Comparison of ENCODE assay signal across 9 mouse cellular contexts in the genomic region with DNA sequence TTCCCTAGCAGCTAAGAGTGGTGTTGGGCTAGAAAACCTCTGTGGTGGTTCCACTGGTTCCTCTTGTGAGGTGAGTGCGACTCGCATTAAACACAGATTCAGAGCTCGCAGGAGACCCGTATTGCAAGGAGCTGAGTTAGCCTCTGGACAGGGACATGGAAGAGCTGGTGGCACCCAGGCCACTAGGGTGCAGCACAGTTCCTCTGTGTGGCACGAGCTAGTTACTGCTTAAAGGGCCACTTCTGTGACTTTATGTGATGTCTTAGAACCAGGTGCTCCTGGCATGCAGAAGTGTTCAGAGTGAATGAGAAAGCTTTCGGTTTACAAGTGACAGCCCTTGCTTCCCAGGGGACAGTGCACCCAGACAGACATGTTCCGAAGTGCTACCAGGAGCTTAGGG. TPM values are rescaled to one million over a fixed set of nuclear protein-coding genes. Genes with fewer than 3 reads are reported as not detected.
DNase-seq lines count a peak whose midpoint lies in the region; ATAC-seq and TF ChIP-seq lines count a peak whose summit lies in the region.
"Had no signal": no experiment of that assay in that cellular context is flagged by ENCODE, and none has a peak within 500 bp of the region (broad histone marks: within the 10 kb centered on the region; RNA-seq: fewer than 3 reads in every experiment).

No protein-coding gene starts in this region.

- no peaks in the 10 kb centered on the region for H3K27me3 ChIP-seq in kidney, adult 2 months (replicated peaks; ENCODE audit: control insufficient read depth, insufficient read depth, low read length)
- no peaks in the 10 kb centered on the region for H3K27me3 ChIP-seq in kidney, embryonic 14.5 days (ENCODE audit: control insufficient read depth, insufficient read depth, low read length)
- H3K27me3 ChIP-seq: limb, embryonic 12.5 days had no signal

- no peak overlapping the region for H3K9ac ChIP-seq in kidney, embryonic 14.5 days (ENCODE audit: low read depth, low read length)
- H3K9ac ChIP-seq: limb, embryonic 12.5 days had no signal

- peak; percentile 34 for DNase-seq in kidney, adult 2 months
- DNase-seq in ES-CJ7 (ENCODE audit: low read depth, low spot score): peak; percentile 56
- peak; percentile 32 for DNase-seq in brain, embryonic 14.5 days (ENCODE audit: low read depth)
- DNase-seq in layer of hippocampus, postnatal 36 days: peak; percentile 23 to 32
- no peak for DNase-seq in gastrocnemius, postnatal 25 days
- no peak for DNase-seq in gastrocnemius, postnatal 4 days (ENCODE audit: low spot score in 2 of 2)

- peak; percentile 69 for TF ChIP-seq CTCF in kidney, adult 2 months (conservative IDR thresholded peaks at IDR 0.05; ENCODE audit: insufficient read depth, insufficient read length, low read depth, low read length)
- TF ChIP-seq CTCF in brain, embryonic 14.5 days (IDR thresholded peaks at IDR 0.05; ENCODE audit: borderline replicate concordance, extremely low read depth, insufficient read depth, insufficient read length): peak; percentile 43; the same call in 1 of the 2 replicates
- 0 out of 2 replicates have a peak, but pooled peaks have one; percentile 31 for TF ChIP-seq CTCF in olfactory bulb, adult 2 months (IDR thresholded peaks at IDR 0.05; ENCODE audit: insufficient read depth, low read depth, low read length)

- no peaks in the 10 kb centered on the region for H3K4me1 ChIP-seq in kidney, adult 2 months (ENCODE audit: control insufficient read depth, insufficient read depth, low read length)
- no peaks in the 10 kb centered on the region for H3K4me1 ChIP-seq in kidney, embryonic 14.5 days (ENCODE audit: control insufficient read depth, insufficient read depth, low read length)
- 0 out of 2 replicates have a peak, but pooled peaks cover 3% of the 10 kb centered on the region for H3K4me1 ChIP-seq in olfactory bulb, adult 2 months (ENCODE audit: control insufficient read depth, insufficient read depth, low read length)
- H3K4me1 ChIP-seq: limb, embryonic 12.5 days had no signal

- no peak overlapping the region for H3K4me2 ChIP-seq in kidney, embryonic 14.5 days (replicated peaks; ENCODE audit: low read depth, low read length)
- H3K4me2 ChIP-seq: limb, embryonic 12.5 days had no signal

- TF ChIP-seq POLR2A in kidney, adult 2 months (IDR thresholded peaks at IDR 0.05; ENCODE audit: low read depth, low read length): no peak
- TF ChIP-seq POLR2A in brain, embryonic 14.5 days (IDR thresholded peaks at IDR 0.05; ENCODE audit: borderline replicate concordance, extremely low read depth, insufficient read depth, insufficient read length, poor library complexity, severe bottlenecking): no peak
- TF ChIP-seq POLR2A in olfactory bulb, adult 2 months (IDR thresholded peaks at IDR 0.05; ENCODE audit: insufficient read depth, low read depth, low read length): no peak

- H3K4me3 ChIP-seq in kidney, adult 2 months (ENCODE audit: insufficient read depth, low read depth, low read length): no peak overlapping the region
- H3K4me3 ChIP-seq in kidney, embryonic 14.5 days (ENCODE audit: low read length): no peak overlapping the region
- no peak overlapping the region for H3K4me3 ChIP-seq in olfactory bulb, adult 2 months (ENCODE audit: insufficient read depth, low read depth, low read length)
- H3K4me3 ChIP-seq: limb, embryonic 12.5 days had no signal

- no peak overlapping the region for H3K27ac ChIP-seq in kidney, adult 2 months (ENCODE audit: insufficient read depth, low read depth, low read length)
- no peak overlapping the region for H3K27ac ChIP-seq in kidney, embryonic 14.5 days (ENCODE audit: low read depth, low read length)
- H3K27ac ChIP-seq in olfactory bulb, adult 2 months (ENCODE audit: insufficient read depth, low read depth, low read length): no peak overlapping the region
- H3K27ac ChIP-seq: limb, embryonic 12.5 days had no signal

- no peak for ATAC-seq in kidney, embryonic 14.5 days (ENCODE audit: low FRiP score, low TSS enrichment)

- H3K9me3 ChIP-seq in kidney, embryonic 14.5 days (ENCODE audit: control insufficient read depth, low read length): no peaks in the 10 kb centered on the region
- H3K9me3 ChIP-seq: limb, embryonic 12.5 days had no signal

- 64% methylated on average over 7 of the region's 7 CpGs for WGBS in kidney, adult 2 months
- 74% methylated on average over 7 of the region's 7 CpGs for WGBS in kidney, embryonic 14.5 days
- 64% methylated on average over 7 of the region's 7 CpGs for WGBS in olfactory bulb, adult 2 months

- no peaks in the 10 kb centered on the region; the same call in 1 of the 2 replicates for H3K36me3 ChIP-seq in kidney, adult 2 months (ENCODE audit: control insufficient read depth, insufficient read depth, low read length)
- peaks cover 88% of the 10 kb centered on the region for H3K36me3 ChIP-seq in kidney, embryonic 14.5 days (ENCODE audit: control insufficient read depth, insufficient read depth, low read length)

RNA-seq across cellular contexts. Expression of a gene that starts 7.9 kb away (rescaled TPM):
- polyA plus RNA-seq in kidney, adult 2 months (2012; rRNA removed): 31.3 and 37.7 TPM in 2 replicates
- 35.1 and 49.5 TPM in 2 replicates for polyA plus RNA-seq in kidney, embryonic 14.5 days (2014; fragmentation: Nextera tagmentation; extraction: Ambion mirVana)
- 43.2 and 46.1 TPM in 2 replicates for polyA plus RNA-seq in brain, embryonic 14.5 days (2012; rRNA removed)
- total RNA-seq in layer of hippocampus, postnatal 36 days (2021): 10 to 100 TPM; 24.3 to 28.8 TPM
- polyA plus RNA-seq in olfactory bulb, adult 2 months (2012; ENCODE audit: insufficient read depth, insufficient read length, low replicate concordance, missing spikeins): not detected in 2 replicates
- total RNA-seq in gastrocnemius, postnatal 25 days (2021): 10 to 100 TPM; 13.2 to 16.3 TPM
- 10 to 100 TPM; 27.0 to 29.9 TPM for total RNA-seq in gastrocnemius, postnatal 4 days (2021)

RNA-seq across cellular contexts. Expression of a gene that starts 8.0 kb away (rescaled TPM):
- 0.92 and 1.2 TPM in 2 replicates for polyA plus RNA-seq in kidney, adult 2 months (2012; rRNA removed)
- 126 and 136 TPM in 2 replicates for polyA plus RNA-seq in kidney, embryonic 14.5 days (2014; fragmentation: Nextera tagmentation; extraction: Ambion mirVana)
- 20.4 and 31.9 TPM in 2 replicates for polyA plus RNA-seq in brain, embryonic 14.5 days (2012; rRNA removed)
- 1 to 10 TPM; 2.2 to 2.4 TPM for total RNA-seq in layer of hippocampus, postnatal 36 days (2021)
- not detected in 2 replicates for polyA plus RNA-seq in olfactory bulb, adult 2 months (2012; ENCODE audit: insufficient read depth, insufficient read length, low replicate concordance, missing spikeins)
- total RNA-seq in gastrocnemius, postnatal 25 days (2021): 1 to 10 TPM; 3.3 to 3.6 TPM
- 10 to 100 TPM; 12.2 to 12.8 TPM for total RNA-seq in gastrocnemius, postnatal 4 days (2021)

RNA-seq across cellular contexts. Expression of a gene that starts 15.3 kb away (rescaled TPM):
- polyA plus RNA-seq in kidney, adult 2 months (2012; rRNA removed): 0.22 and 0.30 TPM in 2 replicates
- 0.19 and 0.57 TPM in 2 replicates for polyA plus RNA-seq in kidney, embryonic 14.5 days (2014; fragmentation: Nextera tagmentation; extraction: Ambion mirVana)
- 0.06 and 0.11 TPM in 2 replicates for polyA plus RNA-seq in brain, embryonic 14.5 days (2012; rRNA removed)
- under 1 TPM; 0.35 TPM for total RNA-seq in layer of hippocampus, postnatal 36 days (2021)
- polyA plus RNA-seq in olfactory bulb, adult 2 months (2012; ENCODE audit: insufficient read depth, insufficient read length, low replicate concordance, missing spikeins): not detected in 2 replicates
- under 1 TPM; 0.23 to 0.27 TPM for total RNA-seq in gastrocnemius, postnatal 25 days (2021)
- total RNA-seq in gastrocnemius, postnatal 4 days (2021): 1 to 10 TPM in 1 of 2 experiments, under 1 TPM in 1; 0.62 to 1.1 TPM

RNA-seq across cellular contexts. Expression of a gene that starts 33.0 kb away (rescaled TPM):
- polyA plus RNA-seq in kidney, adult 2 months (2012; rRNA removed): 16.3 and 17.5 TPM in 2 replicates
- polyA plus RNA-seq in kidney, embryonic 14.5 days (2014; fragmentation: Nextera tagmentation; extraction: Ambion mirVana): 6.5 and 7.1 TPM in 2 replicates
- 21.6 and 29.5 TPM in 2 replicates for polyA plus RNA-seq in brain, embryonic 14.5 days (2012; rRNA removed)
- total RNA-seq in layer of hippocampus, postnatal 36 days (2021): 10 to 100 TPM; 22.8 to 24.2 TPM
- not detected in 2 replicates for polyA plus RNA-seq in olfactory bulb, adult 2 months (2012; ENCODE audit: insufficient read depth, insufficient read length, low replicate concordance, missing spikeins)
- total RNA-seq in gastrocnemius, postnatal 25 days (2021): 1 to 10 TPM; 3.2 to 3.4 TPM
- 1 to 10 TPM; 4.3 to 4.6 TPM for total RNA-seq in gastrocnemius, postnatal 4 days (2021)

Comparison
In these comparisons a context has a peak if more than half of its experiments do, and no peak if none do; other contexts are left out.
1. DNase-seq: peak in kidney, adult 2 months (single experiment), ES-CJ7 (single experiment), brain, embryonic 14.5 days (single experiment) and layer of hippocampus, postnatal 36 days (2 of 2); none in gastrocnemius, postnatal 25 days (single experiment) and gastrocnemius, postnatal 4 days (0 of 2).
2. Peak in every context shown above with its lines, with median percentiles within 50 percentile points of each other: CTCF ChIP-seq.